Mouse (Mus musculus) cerebellum, postnatal 36 days (tissue): ENCODE results near the gene Hkdc1.

Experiments used
- DNase-seq, 2 experiments: peaks; one replicate each; pipeline ENCODE4 v3.0.0; 2021 to 2022; ENCODE audit warnings: mixed read lengths in 2 of 2

Gene Hkdc1

DNA sequence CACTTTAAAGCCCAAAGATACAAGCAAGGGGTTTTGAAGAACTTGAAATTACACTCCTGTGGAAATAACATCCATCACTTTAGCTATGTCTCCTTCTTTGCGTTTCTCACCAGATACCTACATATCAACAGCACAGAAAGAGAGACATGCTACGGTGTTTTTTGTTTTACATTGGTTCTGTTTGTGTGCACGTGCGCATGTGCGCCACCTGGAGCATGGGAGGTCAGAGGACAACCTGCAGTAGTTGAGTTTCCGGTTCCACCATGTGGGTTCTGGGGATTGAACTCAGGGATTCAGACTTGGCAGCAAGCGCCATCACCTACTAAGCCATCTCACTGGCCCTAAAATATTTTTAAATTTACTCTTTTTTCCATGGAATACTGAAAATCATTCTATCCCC is 63.5 kb downstream of the Hkdc1 start:
- DNase-seq = no peak

DNA sequence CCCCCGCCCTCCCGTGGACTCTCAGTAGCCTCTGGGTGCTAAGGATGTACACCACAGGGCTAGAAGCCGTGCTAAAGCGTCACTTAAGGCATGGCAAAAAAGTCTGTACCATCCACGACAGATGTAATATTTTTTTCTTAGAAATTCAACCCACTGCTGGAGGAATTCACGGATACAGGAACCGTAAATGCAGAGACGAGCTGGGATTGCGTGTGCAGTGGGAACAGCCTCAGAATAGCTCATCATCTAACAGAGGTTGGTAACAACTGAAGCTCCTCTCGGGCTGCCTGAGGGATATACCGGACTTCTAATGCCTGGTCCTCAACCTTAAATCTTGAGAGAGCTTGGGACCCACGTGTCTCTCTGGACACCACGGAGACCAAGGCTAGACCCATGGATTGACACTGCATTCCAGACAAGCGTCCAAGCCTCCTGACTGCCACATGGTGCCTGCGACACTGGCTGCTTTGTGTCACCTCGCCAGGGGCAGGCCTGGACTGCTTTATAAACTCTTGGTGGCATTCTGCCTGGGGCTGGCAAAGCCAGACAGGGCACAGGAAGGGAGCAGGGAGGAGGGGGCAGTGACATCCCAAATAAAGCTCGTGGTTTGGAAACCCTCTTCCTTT is 66.1 kb downstream of the Hkdc1 start:
- peak in 1 of 2 experiments; percentile 24 for DNase-seq

DNA sequence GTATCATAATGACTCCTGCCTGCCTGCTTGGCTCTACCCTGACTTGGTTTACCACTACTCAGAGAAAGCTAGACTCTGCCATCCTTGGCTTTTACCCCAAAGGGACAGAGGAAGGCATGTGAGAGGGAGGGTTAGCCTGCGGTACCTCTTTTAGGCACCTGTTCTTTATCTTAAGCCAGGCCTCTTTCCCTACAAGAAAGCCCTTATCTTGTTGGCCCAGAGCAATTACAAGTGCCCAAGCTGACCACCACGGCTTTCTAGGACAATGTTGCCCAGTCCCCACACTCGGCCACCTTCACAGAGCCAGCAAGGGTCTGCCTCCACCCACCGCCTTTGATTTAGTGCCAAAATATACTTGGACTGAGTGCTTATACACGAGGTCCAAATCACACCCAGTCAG is 77.1 kb downstream of the Hkdc1 start:
- no peak for DNase-seq

DNA sequence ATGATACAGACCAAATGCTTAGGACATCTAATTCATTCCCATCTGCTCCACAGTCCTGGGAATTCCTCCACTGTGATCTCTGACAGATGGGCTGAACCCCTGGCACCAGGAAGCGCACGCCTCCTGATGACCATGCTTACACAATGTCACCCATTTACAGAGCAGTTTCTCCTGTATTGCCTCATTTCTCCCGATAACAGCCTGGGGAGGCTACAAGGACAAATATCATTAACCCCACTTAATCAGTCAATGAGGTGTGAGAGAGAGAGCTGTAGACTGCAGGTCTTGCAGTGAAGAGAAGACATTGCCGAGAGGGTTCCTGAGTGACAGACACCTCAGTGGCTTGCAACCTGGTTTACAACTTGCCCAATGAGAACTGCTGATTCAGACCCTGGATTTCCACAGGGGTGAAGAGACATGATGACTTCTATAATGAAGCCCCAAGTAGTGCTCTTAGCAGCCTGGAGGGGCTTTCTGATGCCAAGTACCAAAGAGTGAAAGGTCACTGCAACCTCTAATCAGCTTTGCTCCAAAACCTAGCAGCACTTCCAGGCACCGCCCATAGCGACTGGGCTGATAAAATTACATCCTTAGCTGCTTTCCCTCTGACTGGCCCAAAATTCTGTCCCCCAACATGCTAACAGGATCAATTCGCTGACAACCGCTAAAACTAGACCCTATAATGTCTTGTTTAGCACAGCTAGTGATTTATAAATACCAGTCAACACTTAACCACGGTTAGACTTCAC is 78.1 kb downstream of the Hkdc1 start:
- DNase-seq = no peak

DNA sequence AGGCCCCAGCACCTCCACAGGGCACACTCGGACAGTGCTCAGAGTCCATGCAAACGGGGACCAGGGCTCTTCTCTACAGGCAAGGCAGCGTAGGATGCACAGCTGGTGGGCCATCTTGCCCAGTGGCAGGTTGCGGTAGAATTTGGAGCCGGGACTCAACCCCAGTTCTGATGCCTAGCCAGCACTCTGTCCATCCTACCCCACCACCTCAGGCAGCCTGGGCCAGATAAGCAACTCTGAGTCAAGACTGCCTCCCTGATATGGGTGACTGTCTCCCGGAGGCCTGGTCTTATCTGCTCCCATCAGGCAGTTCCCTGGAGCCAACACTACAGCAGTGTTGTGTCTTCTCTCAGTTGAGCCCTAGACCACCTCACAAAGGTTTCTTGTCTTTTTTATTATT is 79.8 kb downstream of the Hkdc1 start:
- no peak for DNase-seq

DNA sequence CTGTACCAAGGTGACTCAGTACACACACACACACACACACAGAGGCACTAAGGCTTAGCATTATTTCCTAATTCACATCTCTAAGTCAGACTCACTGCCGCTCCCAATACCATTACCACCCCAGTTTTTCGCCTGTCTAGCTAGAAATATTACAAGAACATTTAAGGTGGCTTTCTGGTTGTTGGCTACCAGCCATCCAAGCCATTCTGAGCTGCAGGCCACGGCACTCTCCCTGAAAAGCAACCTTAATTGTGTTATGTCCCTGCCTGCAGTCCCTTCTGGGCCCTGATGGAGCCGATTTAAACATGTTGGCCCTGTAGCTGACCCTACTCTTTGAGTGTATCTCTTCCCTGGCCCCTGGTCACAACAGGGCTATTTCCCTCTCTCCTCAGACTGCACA is 80.3 kb downstream of the Hkdc1 start:
- no peak for DNase-seq

DNA sequence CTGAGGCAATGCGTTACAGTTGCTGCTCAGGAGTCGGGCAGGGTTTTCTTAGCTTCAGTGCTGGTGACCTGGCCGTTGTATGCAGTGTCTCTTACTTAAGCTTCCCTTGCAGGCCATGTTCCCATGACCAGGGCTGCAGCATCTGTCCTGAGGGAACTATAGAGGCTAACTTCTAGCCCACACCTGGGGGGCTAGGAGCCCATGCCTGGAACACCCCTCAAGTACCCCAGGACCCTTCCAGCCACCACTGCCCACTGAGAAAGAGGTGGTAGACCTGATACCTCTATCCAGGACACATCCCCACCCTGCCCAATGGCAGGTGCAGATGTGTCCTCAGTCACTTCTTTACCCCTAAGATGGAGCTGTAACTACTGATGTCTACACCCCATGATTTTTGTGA is 81.3 kb downstream of the Hkdc1 start:
- no peak for DNase-seq

DNA sequence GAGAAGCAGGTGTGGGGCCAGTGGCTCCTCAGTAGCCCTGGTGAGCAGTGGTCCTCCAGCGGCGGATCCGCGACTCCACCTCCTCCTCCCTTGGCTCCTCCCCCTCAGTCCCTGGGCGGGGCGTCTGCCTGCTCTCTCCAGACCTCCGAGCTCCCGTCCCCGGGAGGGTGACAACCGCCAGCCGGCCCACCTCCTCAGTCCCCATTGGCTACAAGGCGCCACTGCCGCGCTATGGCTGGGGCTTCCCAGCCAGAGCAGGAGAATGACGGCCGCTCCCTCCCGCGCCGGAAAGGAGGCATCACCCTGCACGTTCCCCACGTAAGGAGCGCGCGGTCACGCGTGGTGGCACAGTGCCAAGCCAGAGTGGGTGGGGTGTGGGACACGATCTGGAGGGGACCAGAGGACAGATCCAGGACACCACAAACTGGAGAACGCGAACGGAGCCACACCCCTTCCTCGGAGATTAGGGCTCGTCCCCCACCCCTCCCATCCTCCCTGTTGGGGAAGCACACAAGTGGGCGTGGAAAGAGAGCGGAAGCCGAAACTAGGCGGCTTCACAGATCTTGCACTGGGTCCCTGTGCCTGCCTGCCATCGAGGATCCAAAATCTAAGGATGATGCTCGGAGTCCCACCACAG is 82.1 kb downstream of the Hkdc1 start:
- DNase-seq = peak; percentile 91 to 96

DNA sequence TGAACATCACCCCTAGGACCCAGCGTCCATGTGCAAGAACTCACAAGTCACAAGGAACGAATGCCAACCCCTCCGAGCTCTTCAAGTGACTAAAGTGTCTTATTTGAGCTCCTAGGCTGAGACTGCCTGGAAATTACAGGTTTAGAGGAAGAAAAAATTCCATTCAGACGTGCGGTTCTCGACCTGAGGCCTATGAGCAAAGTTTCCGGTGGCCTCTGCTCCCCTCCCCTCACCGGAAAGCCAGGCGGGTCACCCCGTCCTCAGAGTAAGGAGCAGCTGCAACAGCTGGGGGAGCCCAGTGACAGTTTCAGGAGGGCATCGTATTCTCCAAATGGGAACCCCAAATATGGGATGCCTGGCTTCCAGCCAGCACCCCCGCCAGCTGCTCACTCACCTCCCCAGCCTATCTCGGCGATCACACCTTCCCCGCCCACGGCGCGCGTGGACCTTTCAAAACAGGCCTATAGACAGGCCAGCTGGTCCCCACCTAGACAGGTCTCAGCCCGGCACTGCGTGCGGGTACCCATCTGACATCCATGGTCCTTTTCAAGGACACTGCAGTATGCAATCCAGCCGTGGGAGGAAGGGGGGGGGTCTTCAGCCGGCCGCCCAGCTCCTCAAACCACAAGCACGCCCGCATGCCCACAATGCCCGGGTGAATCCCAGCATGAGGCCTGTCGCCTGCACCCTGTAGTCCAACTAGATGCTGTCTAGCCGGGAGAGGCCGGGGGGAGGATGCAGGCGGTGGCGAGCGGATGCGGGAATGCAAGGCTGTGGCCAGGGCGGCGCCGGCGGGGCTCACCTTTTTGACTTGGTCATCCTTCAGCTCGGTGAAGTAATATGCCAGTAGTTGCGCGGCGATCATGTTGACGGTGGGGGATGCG is 82.8 kb downstream of the Hkdc1 start:
- DNase-seq = peak; percentile 57 to 67

DNA sequence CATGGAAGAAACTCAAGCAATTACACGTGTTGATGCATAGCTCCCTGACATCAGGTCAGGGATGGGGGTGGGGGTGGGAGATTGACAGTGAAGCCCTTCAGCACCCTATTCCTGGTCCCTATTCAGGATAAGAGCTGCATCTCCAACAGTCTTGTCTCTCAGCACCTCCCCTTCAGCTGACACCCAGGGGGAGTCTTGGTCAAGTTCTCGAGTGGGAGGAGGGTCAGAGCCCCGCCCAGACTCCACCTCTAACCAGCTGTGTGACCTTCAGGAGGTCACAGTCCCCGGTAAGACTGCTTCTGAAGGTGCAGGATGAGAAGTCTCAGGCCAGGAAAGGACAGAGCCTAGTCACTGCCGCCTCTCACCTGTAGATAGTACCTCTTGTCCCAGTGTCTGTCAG is 83.7 kb downstream of the Hkdc1 start:
- DNase-seq = no peak

DNA sequence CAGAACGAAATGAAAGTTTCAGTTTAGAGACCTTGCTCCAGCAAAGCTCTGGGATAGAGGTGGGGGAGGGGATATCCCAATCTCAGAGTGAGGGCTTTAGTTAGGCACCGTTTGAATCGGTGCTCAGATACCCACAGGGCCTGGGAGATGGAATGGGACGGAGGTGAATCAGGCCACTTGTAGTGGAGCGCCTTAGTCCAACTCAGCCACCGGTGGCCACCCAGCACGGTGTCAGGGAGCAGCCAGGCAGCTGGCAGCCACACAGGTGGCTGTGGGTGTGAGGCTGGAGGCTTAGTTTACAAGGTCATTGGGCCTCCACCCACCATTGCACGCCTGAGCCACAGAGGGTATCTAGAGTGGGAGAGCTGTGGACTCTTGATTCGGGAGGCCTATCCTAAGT is 84.1 kb downstream of the Hkdc1 start:
- DNase-seq = no peak

DNA sequence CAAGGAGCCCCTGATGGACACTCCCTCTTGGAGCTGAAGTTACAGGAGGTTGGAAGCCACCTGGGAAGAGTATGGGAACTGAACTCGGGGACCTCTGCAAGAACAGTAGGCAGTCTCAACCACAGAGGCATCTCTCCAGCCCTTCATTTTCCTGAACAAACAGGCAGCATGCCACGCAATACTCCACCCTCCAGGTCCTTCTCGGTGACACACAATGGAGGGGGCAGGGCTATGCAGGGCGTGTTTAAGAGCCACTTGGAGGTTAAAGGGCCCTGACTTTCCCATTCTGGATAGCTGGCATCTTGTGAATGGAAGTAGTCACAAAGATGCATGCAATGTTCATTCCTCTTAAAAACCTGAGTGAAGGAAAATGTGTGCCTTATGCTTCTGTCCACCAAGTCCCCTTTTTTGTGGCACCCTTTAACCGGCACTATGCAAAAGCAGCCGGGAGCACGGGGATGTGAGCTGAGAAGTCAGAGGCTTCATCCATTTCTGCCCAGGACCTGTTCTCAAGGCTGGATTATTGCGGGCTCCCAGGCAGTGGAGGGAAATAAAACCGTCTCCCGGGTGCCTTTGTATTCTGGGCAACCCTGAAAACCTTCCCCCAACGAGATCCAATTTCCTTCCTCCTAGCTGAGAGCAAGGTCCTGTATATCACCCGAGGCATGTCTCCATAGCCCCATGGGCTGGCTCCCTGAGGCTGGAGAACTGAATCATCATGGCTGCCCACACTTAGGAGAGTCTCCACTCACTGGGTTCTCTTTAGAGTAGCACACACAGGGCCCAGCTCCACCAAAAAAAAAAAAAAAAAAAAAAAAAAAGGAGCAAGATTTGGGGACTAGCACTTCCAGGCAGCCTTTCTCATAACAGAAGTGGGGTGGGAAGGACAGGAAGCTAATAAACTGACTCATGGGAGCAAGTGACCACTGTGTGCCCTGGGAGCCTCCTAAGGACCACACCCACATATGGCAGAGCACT is 85.4 kb downstream of the Hkdc1 start:
- no peak for DNase-seq

DNA sequence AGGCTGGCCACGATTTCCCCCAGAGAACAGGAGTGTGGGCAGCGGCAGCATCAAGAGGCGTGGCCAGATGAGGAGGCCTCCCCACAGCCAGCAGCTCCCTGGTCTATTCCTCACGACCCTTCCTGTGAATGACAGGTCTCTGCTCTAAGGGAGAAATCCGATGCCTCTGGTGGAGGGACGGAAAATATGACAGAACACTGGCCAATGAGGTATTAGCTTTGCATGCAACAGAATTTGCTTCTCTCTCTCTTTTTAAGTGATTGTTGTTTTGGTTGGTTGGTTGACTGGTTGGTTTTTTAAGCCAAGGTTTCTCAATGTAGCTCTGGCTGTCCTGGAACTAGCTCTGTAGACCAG is 86.9 kb downstream of the Hkdc1 start:
- DNase-seq = no peak

DNA sequence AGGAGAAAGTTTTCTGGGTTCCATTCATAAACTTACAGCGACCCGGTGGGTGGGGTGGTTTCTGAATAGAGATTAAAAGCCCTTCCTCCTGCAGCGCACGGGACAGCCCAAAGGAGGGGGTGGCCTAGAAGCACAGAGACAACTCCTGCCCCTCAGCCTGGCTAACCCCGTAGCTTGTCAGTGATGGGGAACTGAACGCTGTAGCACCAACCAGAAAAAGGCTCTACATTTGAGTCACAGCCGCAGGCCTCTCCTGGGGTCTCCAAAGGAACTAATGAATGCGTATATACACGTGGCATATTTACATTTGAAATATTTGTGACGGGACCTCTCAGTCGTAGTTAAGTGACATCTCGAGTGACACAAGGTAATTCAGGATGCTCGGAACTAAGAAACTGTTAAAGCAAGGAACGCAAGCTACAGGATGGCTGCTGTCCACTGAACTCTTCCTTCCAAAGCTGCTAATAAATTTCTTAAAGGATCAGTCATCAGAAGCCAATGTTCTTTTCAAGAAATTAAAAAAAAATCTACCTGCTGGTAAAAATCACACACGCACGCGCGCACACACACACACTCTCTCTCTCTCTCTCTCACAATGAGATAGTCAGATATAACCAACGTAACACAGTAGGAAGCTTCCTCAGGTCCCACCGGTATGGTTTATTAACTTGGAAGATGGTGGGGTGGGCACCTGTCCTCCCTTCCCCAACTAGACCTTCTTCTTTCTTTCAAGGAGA is 87.4 kb downstream of the Hkdc1 start:
- DNase-seq = no peak

DNA sequence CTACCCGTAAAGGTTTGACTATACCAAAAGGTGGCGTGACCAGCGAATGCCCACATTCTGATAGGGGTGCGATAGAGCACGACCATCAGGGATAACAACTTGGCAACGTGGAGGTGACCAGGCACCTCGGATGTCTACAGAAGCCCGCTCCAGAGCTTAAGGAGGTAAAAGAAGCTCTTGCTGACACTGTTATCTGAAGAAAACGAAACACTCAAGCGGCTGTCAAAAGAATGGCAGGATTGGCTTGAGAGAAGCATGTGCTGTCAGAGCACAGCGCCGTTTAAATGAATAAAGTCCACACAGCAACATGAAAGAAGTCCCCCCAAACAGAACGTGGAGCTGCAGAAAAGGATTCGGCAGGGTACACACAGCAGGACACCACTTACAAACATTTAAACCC is 89.0 kb downstream of the Hkdc1 start:
- no peak for DNase-seq
